Mouse (Mus musculus): ENCODE data around the gene Setd1a. TPM values are rescaled to one million over a fixed set of nuclear protein-coding genes. Genes with fewer than 3 reads are reported as not detected.

Setd1a gene
- polyA plus RNA-seq, 1 experiment from 2014 or later = 20.3 TPM

DNA sequence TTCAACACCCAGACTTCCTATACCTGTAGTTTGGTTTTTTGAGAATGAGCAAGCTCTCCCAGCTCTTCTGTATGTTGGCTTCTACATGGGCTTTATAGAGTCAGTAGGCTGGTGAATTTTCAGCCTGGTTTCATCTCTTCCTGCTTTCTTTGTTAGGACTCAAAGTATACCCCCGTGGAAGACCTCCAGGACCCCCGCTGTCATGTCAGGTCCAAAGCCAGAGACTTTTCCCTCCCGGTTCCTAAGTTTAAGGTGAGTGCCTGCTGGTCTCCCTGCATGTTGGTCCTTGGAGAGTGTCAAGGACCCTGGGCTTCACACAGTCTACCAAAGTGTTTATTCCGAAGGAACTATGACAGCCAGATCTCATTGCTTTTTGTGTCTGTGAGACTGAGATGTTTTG lies 1.9 kb downstream of the Setd1a start:
- peak overlapping the region; percentile 88 for H3K4me2 ChIP-seq (replicated peaks)
- no peaks in the 10 kb centered on the region for H3K9me3 ChIP-seq
- ATAC-seq (ENCODE audit: low FRiP score, low read depth) = no peak
- peak overlapping the region; percentile 92 for H3K4me3 ChIP-seq
- no peaks in the 10 kb centered on the region for H3K27me3 ChIP-seq (replicated peaks)
- 87% methylated on average over 4 of the region's 4 CpGs for WGBS
- peaks cover 40% of the 10 kb centered on the region for H3K36me3 ChIP-seq
- H3K27ac ChIP-seq = no peak overlapping the region
- peaks cover 11% of the 10 kb centered on the region for H3K4me1 ChIP-seq
- peak overlapping the region; percentile 92 for H3K9ac ChIP-seq

DNA sequence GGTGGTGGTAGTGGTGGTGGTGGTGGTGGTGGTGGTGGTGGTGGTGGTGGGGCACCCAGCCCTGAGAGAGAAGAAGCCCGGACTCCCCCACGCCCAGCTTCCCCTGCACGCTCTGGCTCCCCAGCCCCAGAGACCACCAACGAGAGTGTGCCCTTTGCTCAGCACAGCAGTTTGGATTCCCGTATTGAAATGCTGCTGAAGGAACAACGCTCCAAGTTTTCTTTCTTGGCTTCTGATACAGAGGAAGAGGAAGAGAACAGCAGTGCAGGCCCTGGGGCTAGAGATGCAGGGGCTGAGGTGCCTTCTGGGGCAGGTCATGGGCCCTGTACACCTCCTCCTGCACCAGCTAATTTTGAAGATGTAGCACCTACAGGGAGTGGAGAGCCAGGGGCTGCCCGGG lies 8.8 kb downstream of the Setd1a start, which contains the start of gene Gm49388:
TSS of gene Gm49388 (plus strand) at position 301 of the 400 bp plus-strand sequence.
- peaks cover 96% of the 10 kb centered on the region for H3K36me3 ChIP-seq
- no peaks in the 10 kb centered on the region for H3K27me3 ChIP-seq (replicated peaks)
- no peak within 1 kb of the TSS for H3K4me3 ChIP-seq
- WGBS = 92% methylated on average over 7 of the region's 7 CpGs
- H3K4me2 ChIP-seq (replicated peaks) = no peak within 1 kb of the TSS
- no peak for ATAC-seq (ENCODE audit: low FRiP score, low read depth)
- no peak within 1 kb of the TSS for H3K27ac ChIP-seq
- H3K9ac ChIP-seq = no peak within 1 kb of the TSS
- no peaks in the 10 kb centered on the region for H3K9me3 ChIP-seq
- H3K4me1 ChIP-seq = no peaks in the 10 kb centered on the region

DNA sequence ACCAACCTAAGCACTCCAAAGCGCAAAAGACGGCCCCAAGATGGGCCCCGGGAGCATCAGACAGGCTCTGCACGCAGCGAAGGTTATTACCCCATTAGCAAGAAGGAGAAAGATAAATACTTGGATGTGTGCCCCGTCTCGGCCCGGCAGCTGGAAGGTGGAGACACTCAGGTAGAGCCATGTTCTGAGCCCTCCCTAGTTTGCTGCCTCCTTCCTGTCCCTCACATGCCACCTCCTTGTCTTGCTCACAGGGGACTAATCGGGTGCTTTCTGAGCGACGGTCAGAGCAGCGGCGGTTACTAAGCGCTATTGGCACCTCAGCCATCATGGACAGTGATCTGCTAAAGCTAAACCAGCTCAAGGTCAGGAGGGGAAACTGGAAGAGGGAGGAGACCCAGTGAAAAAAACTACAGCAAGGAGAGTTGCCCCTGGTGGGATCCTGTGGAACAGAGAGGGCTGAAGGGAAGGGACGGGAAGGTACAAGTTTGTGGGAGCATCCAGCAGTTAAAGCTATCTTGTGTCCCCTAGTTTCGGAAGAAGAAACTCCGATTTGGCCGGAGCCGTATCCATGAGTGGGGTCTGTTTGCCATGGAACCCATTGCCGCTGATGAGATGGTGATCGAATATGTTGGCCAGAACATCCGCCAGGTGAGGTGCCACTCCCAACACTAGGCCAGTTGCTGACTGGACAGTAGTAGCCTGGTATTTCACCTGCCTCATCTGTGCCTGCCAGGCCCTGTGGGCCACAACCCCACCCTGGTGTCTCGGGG lies 20.8 kb downstream of the Setd1a start:
- Histone ChIP-seq H3K27me3 (replicated peaks) (no peaks in the 10 kb centered on the region), H3K36me3 (peaks cover 79% of the 10 kb centered on the region), H3K4me2 (replicated peaks) (no peak overlapping the region), H3K4me3 (no peak overlapping the region), H3K27ac (no peak overlapping the region), H3K9me3 (no peaks in the 10 kb centered on the region), H3K4me1 (no peaks in the 10 kb centered on the region), H3K9ac (no peak overlapping the region)
- no peak for ATAC-seq (ENCODE audit: low FRiP score, low read depth)
- WGBS = 95% methylated on average over 23 of the region's 23 CpGs

- Histone ChIP-seq H3K9me3 (no peaks in the 10 kb centered on the region), H3K4me2 (replicated peaks) (no peak overlapping the region), H3K4me3 (no peak overlapping the region), H3K27ac (no peak overlapping the region), H3K4me1 (no peaks in the 10 kb centered on the region), H3K36me3 (peaks cover 76% of the 10 kb centered on the region), H3K9ac (no peak overlapping the region), H3K27me3 (replicated peaks) (no peaks in the 10 kb centered on the region)
- WGBS = 95% methylated on average over 4 of the region's 4 CpGs
- ATAC-seq (ENCODE audit: low FRiP score, low read depth) = no peak
Observed at GRCm38 (mm10) chr7:127798591-127798990, 22.1 kb downstream of the Setd1a start.

GRCm38 (mm10) chr7:127799211-127799610 lies 22.7 kb downstream of the Setd1a start:
- no peak overlapping the region for H3K9ac ChIP-seq
- H3K4me1 ChIP-seq = no peaks in the 10 kb centered on the region
- ATAC-seq (ENCODE audit: low FRiP score, low read depth) = no peak
- H3K4me2 ChIP-seq (replicated peaks) = no peak overlapping the region
- H3K27me3 ChIP-seq (replicated peaks) = no peaks in the 10 kb centered on the region
- WGBS = 92% methylated on average over 13 of the region's 13 CpGs
- no peaks in the 10 kb centered on the region for H3K9me3 ChIP-seq
- H3K27ac ChIP-seq = no peak overlapping the region
- peaks cover 73% of the 10 kb centered on the region for H3K36me3 ChIP-seq
- H3K4me3 ChIP-seq = no peak overlapping the region

DNA sequence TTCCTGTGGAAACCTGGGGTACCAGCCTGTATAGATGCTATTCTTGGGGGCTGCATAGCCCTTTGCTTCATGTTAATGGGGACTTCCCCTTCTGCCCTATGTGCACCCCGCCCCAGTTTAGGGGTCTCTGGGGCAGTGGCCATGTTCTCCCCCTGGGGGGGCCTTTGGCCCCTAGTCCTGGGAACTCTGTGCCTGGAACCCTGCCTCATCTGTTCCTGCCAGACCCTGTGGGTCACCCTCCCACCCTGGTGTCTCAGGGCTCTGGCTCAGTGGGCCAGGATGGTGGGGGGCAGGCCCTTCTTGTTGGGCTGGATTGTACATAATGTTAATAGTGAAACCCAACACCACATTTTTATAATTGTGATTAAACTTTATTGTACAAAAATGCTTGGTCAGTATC lies 23.3 kb downstream of the Setd1a start:
- no peaks in the 10 kb centered on the region for H3K9me3 ChIP-seq
- H3K4me1 ChIP-seq = no peaks in the 10 kb centered on the region
- no peaks in the 10 kb centered on the region for H3K27me3 ChIP-seq (replicated peaks)
- no peak for ATAC-seq (ENCODE audit: low FRiP score, low read depth)
- no peak overlapping the region for H3K4me3 ChIP-seq
- H3K27ac ChIP-seq = no peak overlapping the region
- H3K4me2 ChIP-seq (replicated peaks) = no peak overlapping the region
- peaks cover 70% of the 10 kb centered on the region for H3K36me3 ChIP-seq
- H3K9ac ChIP-seq = no peak overlapping the region
- 96% methylated on average over 1 of the region's 1 CpGs for WGBS

DNA sequence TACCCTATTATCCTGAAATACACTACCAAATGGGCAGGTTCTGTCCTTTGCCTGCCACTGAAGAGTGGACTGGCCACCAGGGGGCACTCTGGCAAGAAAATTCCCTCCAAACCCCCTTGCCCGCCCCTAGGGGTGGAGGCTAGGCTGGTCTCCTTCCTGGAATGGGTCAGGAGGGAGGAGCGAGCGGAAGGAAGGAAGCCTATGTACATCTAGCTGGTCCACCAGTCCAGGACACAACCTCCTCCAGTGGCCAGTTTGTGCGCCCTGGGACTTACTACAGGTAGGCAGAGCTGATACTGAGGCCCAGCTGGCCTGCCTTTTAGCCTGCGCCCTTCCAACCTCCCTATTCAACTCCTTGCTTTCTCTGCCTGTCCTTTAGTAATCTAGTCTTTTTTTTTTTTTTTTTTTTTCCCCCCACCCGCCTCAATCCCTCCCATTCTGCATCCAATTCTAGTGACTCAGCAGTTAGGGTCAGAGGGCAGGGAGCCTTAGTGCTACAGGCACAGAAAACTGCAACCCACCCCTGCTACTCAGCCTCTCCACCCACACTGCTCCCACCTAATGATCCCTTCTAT lies 24.1 kb downstream of the Setd1a start, which contains the start of gene Hsd3b7:
TSS of gene Hsd3b7 (plus strand) at position 170 of the 575 bp plus-strand sequence.
- no peak within 1 kb of the TSS for H3K4me3 ChIP-seq
- no peaks in the 10 kb centered on the region for H3K4me1 ChIP-seq
- no peaks in the 10 kb centered on the region for H3K27me3 ChIP-seq (replicated peaks)
- peaks cover 64% of the 10 kb centered on the region for H3K36me3 ChIP-seq
- H3K4me2 ChIP-seq (replicated peaks) = peak within 1 kb of the TSS; percentile 39
- no peak within 1 kb of the TSS for H3K9ac ChIP-seq
- 38% methylated on average over 6 of the region's 6 CpGs for WGBS
- H3K9me3 ChIP-seq = no peaks in the 10 kb centered on the region
- ATAC-seq (ENCODE audit: low FRiP score, low read depth) = peak; percentile 71
- no peak within 1 kb of the TSS for H3K27ac ChIP-seq

DNA sequence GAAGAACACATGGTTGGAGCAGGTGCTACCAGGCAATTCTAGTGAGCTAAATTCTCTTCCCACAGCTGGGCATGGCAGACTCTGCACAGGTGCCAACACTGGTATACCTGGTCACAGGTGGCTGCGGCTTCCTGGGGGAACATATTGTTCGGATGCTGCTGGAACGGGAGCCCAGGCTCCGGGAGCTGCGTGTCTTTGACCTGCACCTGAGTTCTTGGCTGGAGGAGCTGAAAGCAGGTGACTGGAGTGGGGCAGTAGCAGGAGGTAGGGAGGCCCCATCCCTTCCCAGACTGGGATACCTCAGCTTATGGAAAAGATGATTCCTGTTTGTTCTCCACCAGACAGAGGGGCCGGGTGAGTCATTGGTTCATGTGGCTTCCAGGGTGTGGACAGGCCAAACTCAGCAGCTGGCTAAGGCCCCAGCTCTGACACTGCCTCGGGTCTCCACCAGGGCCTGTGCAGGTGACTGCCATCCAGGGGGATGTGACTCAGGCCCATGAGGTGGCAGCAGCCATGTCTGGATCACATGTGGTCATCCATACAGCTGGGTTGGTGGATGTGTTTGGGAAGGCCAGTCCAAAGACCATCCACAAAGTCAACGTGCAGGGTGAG lies 24.6 kb downstream of the Setd1a start:
- Histone ChIP-seq H3K4me1 (no peaks in the 10 kb centered on the region), H3K27ac (no peak overlapping the region), H3K27me3 (replicated peaks) (no peaks in the 10 kb centered on the region), H3K4me2 (replicated peaks) (0 out of 2 replicates have a peak overlapping the region, but pooled peaks have one; percentile 39), H3K9ac (no peak overlapping the region), H3K4me3 (no peak overlapping the region), H3K9me3 (no peaks in the 10 kb centered on the region), H3K36me3 (peaks cover 58% of the 10 kb centered on the region)
- ATAC-seq (ENCODE audit: low FRiP score, low read depth) = no peak
- 90% methylated on average over 8 of the region's 8 CpGs for WGBS

DNA sequence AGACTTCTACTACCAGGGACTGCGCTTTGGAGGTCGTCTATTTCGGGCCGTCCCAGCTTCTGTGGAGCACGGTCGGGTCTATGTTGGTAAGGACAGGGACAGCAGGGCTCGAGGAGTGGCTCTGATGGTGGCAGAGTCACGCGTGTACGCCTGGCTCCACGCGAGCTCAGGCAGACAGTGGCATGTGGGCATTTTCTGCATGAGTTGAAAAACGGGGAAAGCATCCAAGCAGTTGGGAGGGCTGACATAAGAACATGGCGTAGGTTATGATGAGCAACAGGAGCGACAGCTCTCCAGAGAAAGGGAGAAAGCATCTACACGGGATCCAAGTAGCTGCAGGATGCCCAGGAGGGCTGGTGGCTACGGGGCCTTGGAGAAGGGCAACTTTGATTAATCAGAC lies 25.8 kb downstream of the Setd1a start:
- no peaks in the 10 kb centered on the region for H3K4me1 ChIP-seq
- peaks cover 52% of the 10 kb centered on the region for H3K36me3 ChIP-seq

GRCm38 (mm10) chr7:127808821-127809220 lies 32.4 kb downstream of the Setd1a start:
- Histone ChIP-seq H3K9me3 (no peaks in the 10 kb centered on the region), H3K9ac (no peak overlapping the region), H3K4me2 (replicated peaks) (no peak overlapping the region), H3K27ac (no peak overlapping the region), H3K36me3 (peaks cover 33% of the 10 kb centered on the region), H3K4me1 (no peaks in the 10 kb centered on the region), H3K4me3 (no peak overlapping the region), H3K27me3 (replicated peaks) (no peaks in the 10 kb centered on the region)
- ATAC-seq (ENCODE audit: low FRiP score, low read depth) = no peak
- 56% methylated on average over 5 of the region's 5 CpGs for WGBS

More for the DNA sequence above, 25.8 kb downstream of the Setd1a start:
- Histone ChIP-seq H3K4me2 (replicated peaks) (no peak overlapping the region), H3K9ac (0 out of 2 replicates have a peak overlapping the region, but pooled peaks have one; percentile 8), H3K27ac (no peak overlapping the region), H3K27me3 (replicated peaks) (no peaks in the 10 kb centered on the region), H3K4me3 (no peak overlapping the region), H3K9me3 (no peaks in the 10 kb centered on the region)
- no peak for ATAC-seq (ENCODE audit: low FRiP score, low read depth)
- 92% methylated on average over 17 of the region's 17 CpGs for WGBS

GRCm38 (mm10) chr7:127809846-127810245 lies 33.4 kb downstream of the Setd1a start:
- no peaks in the 10 kb centered on the region for H3K4me1 ChIP-seq
- no peak overlapping the region for H3K27ac ChIP-seq
- ATAC-seq (ENCODE audit: low FRiP score, low read depth) = no peak
- WGBS = 82% methylated on average over 1 of the region's 1 CpGs
- peaks cover 36% of the 10 kb centered on the region for H3K36me3 ChIP-seq
- no peak overlapping the region for H3K9ac ChIP-seq
- H3K4me2 ChIP-seq (replicated peaks) = no peak overlapping the region
- no peaks in the 10 kb centered on the region for H3K27me3 ChIP-seq (replicated peaks)
- no peak overlapping the region for H3K4me3 ChIP-seq
- H3K9me3 ChIP-seq = no peaks in the 10 kb centered on the region

GRCm38 (mm10) chr7:127810650-127811049 lies 34.2 kb downstream of the Setd1a start:
- H3K4me2 ChIP-seq (replicated peaks) = no peak overlapping the region
- H3K4me1 ChIP-seq = 0 out of 2 replicates have a peak, but pooled peaks cover under 1% of the 10 kb centered on the region
- H3K9me3 ChIP-seq = no peaks in the 10 kb centered on the region
- no peak for ATAC-seq (ENCODE audit: low FRiP score, low read depth)
- H3K36me3 ChIP-seq = peaks cover 37% of the 10 kb centered on the region
- H3K4me3 ChIP-seq = no peak overlapping the region
- no peak overlapping the region for H3K9ac ChIP-seq
- 76% methylated on average over 10 of the region's 10 CpGs for WGBS
- no peaks in the 10 kb centered on the region for H3K27me3 ChIP-seq (replicated peaks)
- no peak overlapping the region for H3K27ac ChIP-seq
